Mouse (Mus musculus): ENCODE data around the gene Birc3.
"Not testable (repeated sequence)": the region's sequence is repeated elsewhere in the genome, so short reads cannot be mapped to it uniquely, and the experiment has no call there.

- TF ChIP-seq POLR2A (IDR thresholded peaks at IDR 0.05; ENCODE audit: insufficient read length, low read depth); MYOG (IDR thresholded peaks at IDR 0.05; ENCODE audit: control insufficient read depth in 1 of 3, insufficient read depth in 1 of 3, insufficient read length in 2 of 3, low read depth in 2 of 3); REST (IDR thresholded peaks at IDR 0.05; ENCODE audit: insufficient read depth, insufficient read length); TCF12 (IDR thresholded peaks at IDR 0.05; ENCODE audit: insufficient read depth, poor library complexity, severe bottlenecking); E2F4 (IDR thresholded peaks at IDR 0.05; ENCODE audit: insufficient read depth); MAX (IDR thresholded peaks at IDR 0.05; ENCODE audit: low read depth); SRF (IDR thresholded peaks at IDR 0.05; ENCODE audit: control insufficient read depth, insufficient read length, low read depth); POLR2AphosphoS2 (IDR thresholded peaks at IDR 0.05; ENCODE audit: insufficient read length, low read depth): not testable (repeated sequence)
These were observed 18.8 kb downstream of the Birc3 start for GRCm38 (mm10) chr9:7854196-7854595.
